Mouse (Mus musculus): Measurements from ENCODE around the gene Eml6. TPM values are rescaled to one million over a fixed set of nuclear protein-coding genes. Genes with fewer than 3 reads are reported as not detected.
"Not testable (repeated sequence)": the region's sequence is repeated elsewhere in the genome, so short reads cannot be mapped to it uniquely, and the experiment has no call there.

The Eml6 gene
- polyA plus RNA-seq, 1 experiment from 2014 or later = 1.3 TPM

DNA sequence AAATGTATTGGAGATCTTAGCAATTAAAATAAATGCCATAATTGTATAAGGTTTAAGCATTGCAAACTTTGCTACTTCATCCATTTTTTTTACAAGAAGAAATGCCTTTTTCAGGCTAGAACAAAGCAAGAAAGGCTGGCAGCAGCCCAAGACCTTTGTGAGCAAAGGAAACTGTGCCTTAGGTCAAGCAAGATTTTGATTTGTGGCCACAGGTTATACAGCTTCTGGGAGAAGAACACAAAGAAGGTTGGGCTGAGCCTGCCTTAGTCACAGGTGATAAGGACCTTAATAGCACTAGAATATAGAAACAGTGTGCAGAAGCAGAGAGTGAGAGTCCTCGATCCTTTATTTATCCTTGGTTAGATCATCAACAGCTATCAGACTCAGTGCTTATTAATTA lies 253.6 kb downstream of the Eml6 start:
- Histone ChIP-seq H3K9me3 (ENCODE audit: control insufficient read depth, low read length) (no peaks in the 10 kb centered on the region), H3K4me3 (ENCODE audit: low read depth, low read length) (no peak overlapping the region), H3K4me1 (ENCODE audit: control insufficient read depth, insufficient read depth, low read length) (peaks cover 9% of the 10 kb centered on the region; the same call in 1 of the 2 replicates), H3K4me2 (no peak overlapping the region), H3K27ac (ENCODE audit: low read depth, low read length) (no peak overlapping the region), H3K36me3 (ENCODE audit: control insufficient read depth, insufficient read depth, low read length) (no peaks in the 10 kb centered on the region), H3K9ac (ENCODE audit: low read length) (no peak overlapping the region), H3K27me3 (ENCODE audit: control insufficient read depth, insufficient read depth, low read length) (no peaks in the 10 kb centered on the region)
- DNase-seq (ENCODE audit: low spot score, missing footprints) (no peak), ATAC-seq (ENCODE audit: low FRiP score) (no peak)
- WGBS = 92% methylated on average over 1 of the region's 1 CpGs

GRCm38 (mm10) chr11:29770666-29771400 lies 255.0 kb downstream of the Eml6 start:
- no peaks in the 10 kb centered on the region for H3K9me3 ChIP-seq (ENCODE audit: control insufficient read depth, low read length)
- ATAC-seq (ENCODE audit: low FRiP score) (no peak), DNase-seq (ENCODE audit: low spot score, missing footprints) (peak; percentile 73)
- peaks cover 9% of the 10 kb centered on the region; the same call in 1 of the 2 replicates for H3K4me1 ChIP-seq (ENCODE audit: control insufficient read depth, insufficient read depth, low read length)
- H3K9ac ChIP-seq (ENCODE audit: low read length) = no peak overlapping the region
- H3K27ac ChIP-seq (ENCODE audit: low read depth, low read length) = no peak overlapping the region
- whole genome bisulfite sequencing = 66% methylated on average over 3 of the region's 3 CpGs
- no peak overlapping the region for H3K4me2 ChIP-seq
- no peak overlapping the region for H3K4me3 ChIP-seq (ENCODE audit: low read depth, low read length)
- no peaks in the 10 kb centered on the region for H3K27me3 ChIP-seq (ENCODE audit: control insufficient read depth, insufficient read depth, low read length)
- no peaks in the 10 kb centered on the region for H3K36me3 ChIP-seq (ENCODE audit: control insufficient read depth, insufficient read depth, low read length)

DNA sequence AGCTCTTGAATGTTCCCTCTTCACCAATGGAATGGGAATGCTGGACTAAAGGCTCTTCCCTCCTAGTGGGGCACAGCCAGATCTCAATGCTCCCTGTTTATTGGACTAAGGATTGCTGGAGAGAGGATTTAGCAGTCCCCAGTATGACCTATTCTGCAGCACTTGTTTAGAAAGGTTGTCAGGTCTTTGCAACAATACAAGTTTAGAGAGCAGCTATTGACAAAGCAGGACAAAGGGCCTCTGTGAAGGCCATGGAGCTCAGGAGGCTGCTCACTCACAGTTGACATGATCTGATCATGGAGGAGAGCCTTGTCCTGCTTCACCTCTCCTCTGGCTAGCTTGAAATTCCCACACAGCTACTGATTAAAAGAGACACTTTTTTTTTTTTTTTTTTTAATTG lies 257.3 kb downstream of the Eml6 start:
- peak; percentile 62; the same call in 1 of the 2 replicates for ATAC-seq (ENCODE audit: low FRiP score)
- Histone ChIP-seq H3K4me2 (no peak overlapping the region), H3K4me1 (ENCODE audit: control insufficient read depth, insufficient read depth, low read length) (peaks cover 4% of the 10 kb centered on the region; the same call in 1 of the 2 replicates), H3K9ac (ENCODE audit: low read length) (no peak overlapping the region), H3K36me3 (ENCODE audit: control insufficient read depth, insufficient read depth, low read length) (no peaks in the 10 kb centered on the region), H3K4me3 (ENCODE audit: low read depth, low read length) (no peak overlapping the region), H3K27ac (ENCODE audit: low read depth, low read length) (no peak overlapping the region), H3K9me3 (ENCODE audit: control insufficient read depth, low read length) (no peaks in the 10 kb centered on the region), H3K27me3 (ENCODE audit: control insufficient read depth, insufficient read depth, low read length) (no peaks in the 10 kb centered on the region)
- peak; percentile 87 for DNase-seq (ENCODE audit: low spot score, missing footprints)

GRCm38 (mm10) chr11:29766313-29766982 lies 259.4 kb downstream of the Eml6 start:
- peak; percentile 77 for DNase-seq (ENCODE audit: low spot score, missing footprints)
- H3K27ac ChIP-seq (ENCODE audit: low read depth, low read length) = no peak overlapping the region
- H3K9me3 ChIP-seq (ENCODE audit: control insufficient read depth, low read length) = no peaks in the 10 kb centered on the region
- H3K9ac ChIP-seq (ENCODE audit: low read length) = no peak overlapping the region
- 87% methylated on average over 11 of the region's 11 CpGs for WGBS
- ATAC-seq (ENCODE audit: low FRiP score) = no peak
- no peaks in the 10 kb centered on the region for H3K27me3 ChIP-seq (ENCODE audit: control insufficient read depth, insufficient read depth, low read length)
- no peaks in the 10 kb centered on the region for H3K36me3 ChIP-seq (ENCODE audit: control insufficient read depth, insufficient read depth, low read length)
- peaks cover 4% of the 10 kb centered on the region; the same call in 1 of the 2 replicates for H3K4me1 ChIP-seq (ENCODE audit: control insufficient read depth, insufficient read depth, low read length)
- H3K4me2 ChIP-seq = no peak overlapping the region
- no peak overlapping the region for H3K4me3 ChIP-seq (ENCODE audit: low read depth, low read length)

DNA sequence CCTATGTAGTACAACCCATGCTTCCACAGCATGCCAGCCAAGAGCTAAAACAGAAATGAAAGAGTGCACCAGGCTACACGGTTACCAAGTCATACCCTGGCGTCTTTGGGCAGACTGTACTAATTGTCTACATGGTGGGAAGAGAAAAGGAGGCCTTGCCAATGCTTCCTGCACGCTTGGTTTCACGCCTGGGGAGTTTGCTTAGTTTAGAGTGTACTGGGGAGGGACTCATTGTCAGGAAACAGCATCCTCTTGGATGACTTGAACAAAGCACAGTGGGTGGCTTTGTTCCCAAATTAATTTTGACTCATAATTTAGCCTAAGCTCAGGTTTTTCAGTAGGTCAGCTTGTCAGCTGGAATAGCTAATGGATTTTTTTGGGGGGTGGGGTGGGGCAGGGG lies 260.8 kb downstream of the Eml6 start:
- Histone ChIP-seq H3K4me3 (ENCODE audit: low read depth, low read length) (no peak overlapping the region), H3K4me1 (ENCODE audit: control insufficient read depth, insufficient read depth, low read length) (peaks cover 4% of the 10 kb centered on the region; the same call in 1 of the 2 replicates), H3K36me3 (ENCODE audit: control insufficient read depth, insufficient read depth, low read length) (no peaks in the 10 kb centered on the region), H3K9ac (ENCODE audit: low read length) (no peak overlapping the region), H3K9me3 (ENCODE audit: control insufficient read depth, low read length) (no peaks in the 10 kb centered on the region), H3K4me2 (no peak overlapping the region), H3K27ac (ENCODE audit: low read depth, low read length) (no peak overlapping the region), H3K27me3 (ENCODE audit: control insufficient read depth, insufficient read depth, low read length) (no peaks in the 10 kb centered on the region)
- ATAC-seq (ENCODE audit: low FRiP score) = no peak
- DNase-seq (ENCODE audit: low spot score, missing footprints) = no peak
- 55% methylated on average over 4 of the region's 4 CpGs for WGBS

DNA sequence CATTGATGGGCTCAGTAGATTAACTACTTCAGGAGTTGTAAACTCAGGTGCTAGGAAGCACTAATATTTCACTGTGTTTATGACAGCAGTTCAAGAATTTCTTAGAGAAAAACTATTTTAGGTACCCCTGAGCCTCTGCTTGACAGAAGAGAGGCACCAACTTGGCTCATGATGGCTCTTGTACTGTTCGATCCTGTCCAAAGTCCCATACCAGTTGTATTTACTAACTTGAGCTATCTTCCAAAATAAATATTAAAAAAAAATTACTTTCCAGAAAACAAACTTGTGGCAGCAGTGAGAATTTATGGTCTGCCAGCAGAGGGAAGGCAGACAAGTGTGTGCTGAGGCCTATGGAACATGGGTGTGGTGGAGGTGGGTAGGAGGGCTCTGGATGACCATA lies 263.1 kb downstream of the Eml6 start:
- H3K4me3 ChIP-seq (ENCODE audit: low read depth, low read length) = no peak overlapping the region
- H3K36me3 ChIP-seq (ENCODE audit: control insufficient read depth, insufficient read depth, low read length) = no peaks in the 10 kb centered on the region
- H3K4me2 ChIP-seq = no peak overlapping the region
- H3K4me1 ChIP-seq (ENCODE audit: control insufficient read depth, insufficient read depth, low read length) = no peaks in the 10 kb centered on the region
- 100% methylated on average over 1 of the region's 1 CpGs for WGBS
- no peaks in the 10 kb centered on the region for H3K27me3 ChIP-seq (ENCODE audit: control insufficient read depth, insufficient read depth, low read length)
- no peak overlapping the region for H3K27ac ChIP-seq (ENCODE audit: low read depth, low read length)
- ATAC-seq (ENCODE audit: low FRiP score) (no peak), DNase-seq (ENCODE audit: low spot score, missing footprints) (no peak)
- no peak overlapping the region for H3K9ac ChIP-seq (ENCODE audit: low read length)
- no peaks in the 10 kb centered on the region for H3K9me3 ChIP-seq (ENCODE audit: control insufficient read depth, low read length)

DNA sequence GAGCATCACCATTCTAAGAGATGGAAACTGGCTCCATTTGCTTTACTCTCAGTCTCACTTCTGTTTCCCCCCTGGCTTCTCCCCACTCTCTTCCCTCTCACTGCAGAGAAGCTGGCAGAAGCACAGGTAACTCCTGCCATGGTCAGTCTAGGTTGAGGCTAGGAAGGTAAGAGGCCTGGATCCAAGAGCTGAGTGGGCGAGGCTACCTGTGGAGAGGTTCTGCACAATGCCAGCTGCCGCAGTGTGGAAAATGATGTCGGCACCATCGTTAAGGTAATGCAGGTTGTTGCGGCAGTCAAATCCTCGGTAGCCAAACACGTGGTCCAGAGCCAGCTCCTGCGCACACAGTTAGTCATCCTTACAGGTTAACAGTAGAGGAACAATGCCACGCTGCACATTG lies 264.4 kb downstream of the Eml6 start:
- ATAC-seq (ENCODE audit: low FRiP score) = no peak
- 89% methylated on average over 9 of the region's 9 CpGs for WGBS
- no peak overlapping the region for H3K27ac ChIP-seq (ENCODE audit: low read depth, low read length)

DNA sequence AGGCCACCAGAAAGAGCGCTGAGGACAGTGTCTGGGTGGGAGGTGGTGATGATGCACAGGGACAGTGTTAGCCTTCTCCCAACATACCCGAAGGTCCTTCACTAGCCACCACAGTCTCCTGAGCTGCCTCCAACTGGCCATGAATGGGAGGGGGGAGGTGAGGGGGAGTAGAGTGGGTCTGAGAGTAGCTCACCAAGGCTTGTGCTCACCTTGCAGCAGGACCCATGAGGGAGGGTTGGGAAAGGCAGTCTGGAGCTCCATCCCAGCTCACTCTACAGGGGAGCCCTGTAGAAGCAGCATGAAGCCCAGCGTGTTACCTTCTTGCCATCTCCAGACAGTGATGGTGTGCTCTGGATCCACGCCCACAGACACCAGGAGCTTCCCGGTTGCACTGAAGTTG lies 267.2 kb downstream of the Eml6 start:
- H3K9me3 ChIP-seq (ENCODE audit: control insufficient read depth, low read length) = no peaks in the 10 kb centered on the region
- no peak overlapping the region for H3K4me2 ChIP-seq
- H3K36me3 ChIP-seq (ENCODE audit: control insufficient read depth, insufficient read depth, low read length) = no peaks in the 10 kb centered on the region
- 0 out of 2 replicates have a peak, but pooled peaks have one; percentile 50 for ATAC-seq (ENCODE audit: low FRiP score)
- peak; percentile 57 for DNase-seq (ENCODE audit: low spot score, missing footprints)
- 89% methylated on average over 5 of the region's 5 CpGs for WGBS
- H3K27ac ChIP-seq (ENCODE audit: low read depth, low read length) = no peak overlapping the region
- no peaks in the 10 kb centered on the region for H3K27me3 ChIP-seq (ENCODE audit: control insufficient read depth, insufficient read depth, low read length)
- H3K9ac ChIP-seq (ENCODE audit: low read length) = no peak overlapping the region
- H3K4me1 ChIP-seq (ENCODE audit: control insufficient read depth, insufficient read depth, low read length) = no peaks in the 10 kb centered on the region
- no peak overlapping the region for H3K4me3 ChIP-seq (ENCODE audit: low read depth, low read length)

More for the DNA sequence above, 264.4 kb downstream of the Eml6 start:
- H3K9ac ChIP-seq (ENCODE audit: low read length) = no peak overlapping the region
- H3K27me3 ChIP-seq (ENCODE audit: control insufficient read depth, insufficient read depth, low read length) = no peaks in the 10 kb centered on the region
- no peaks in the 10 kb centered on the region for H3K4me1 ChIP-seq (ENCODE audit: control insufficient read depth, insufficient read depth, low read length)
- H3K9me3 ChIP-seq (ENCODE audit: control insufficient read depth, low read length) = no peaks in the 10 kb centered on the region
- H3K4me2 ChIP-seq = no peak overlapping the region
- no peak for DNase-seq (ENCODE audit: low spot score, missing footprints)
- H3K36me3 ChIP-seq (ENCODE audit: control insufficient read depth, insufficient read depth, low read length) = no peaks in the 10 kb centered on the region
- H3K4me3 ChIP-seq (ENCODE audit: low read depth, low read length) = no peak overlapping the region

- H3K27ac ChIP-seq (ENCODE audit: low read depth, low read length); ATAC-seq (ENCODE audit: low FRiP score); H3K4me2 ChIP-seq; H3K9me3 ChIP-seq (ENCODE audit: control insufficient read depth, low read length); H3K9ac ChIP-seq (ENCODE audit: low read length); H3K27me3 ChIP-seq (ENCODE audit: control insufficient read depth, insufficient read depth, low read length); H3K4me1 ChIP-seq (ENCODE audit: control insufficient read depth, insufficient read depth, low read length); H3K36me3 ChIP-seq (ENCODE audit: control insufficient read depth, insufficient read depth, low read length); H3K4me3 ChIP-seq (ENCODE audit: low read depth, low read length): not testable (repeated sequence)
- DNase-seq (ENCODE audit: low spot score, missing footprints) = peak; percentile 77
- 93% methylated on average over 5 of the region's 5 CpGs for WGBS
Measured at GRCm38 (mm10) chr11:29756007-29756406, 269.8 kb downstream of the Eml6 start.

Data from midbrain, embryonic 11.5 days (tissue).